Mouse (Mus musculus): Measurements from ENCODE around the gene Cemip2.

DNA sequence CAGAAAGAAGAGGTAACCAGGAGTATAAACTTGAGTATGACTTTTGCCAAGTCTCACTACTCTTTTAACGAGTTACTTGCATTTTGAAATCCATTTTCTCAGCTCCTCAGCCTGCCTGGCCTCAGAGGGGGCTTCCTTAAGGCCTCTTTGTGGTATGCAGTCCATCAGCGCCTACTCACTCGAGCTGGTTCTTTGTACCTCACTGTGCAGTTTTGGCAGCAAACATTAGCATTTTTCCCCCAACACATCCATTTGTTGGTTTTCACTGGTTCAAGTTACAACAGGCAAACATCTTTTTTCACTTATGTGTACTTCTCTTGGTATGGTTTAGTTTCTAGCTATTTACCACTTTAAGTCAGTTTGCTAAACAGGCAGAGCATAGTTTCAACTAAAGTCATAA is 8.3 kb upstream of the Cemip2 start:
- TF ChIP-seq GATA1 (IDR thresholded peaks at IDR 0.05; ENCODE audit: borderline replicate concordance, low read length), result no peak
- no peak for TF ChIP-seq FLI1 (IDR thresholded peaks at IDR 0.05; ENCODE audit: low read length)
